Mouse (Mus musculus) stomach, embryonic 15.5 days (tissue): ENCODE measurements around the gene Ntn1. TPM values are rescaled to one million over a fixed set of nuclear protein-coding genes. Genes with fewer than 3 reads are reported as not detected.

ENCODE experiments used
- ATAC-seq: fragments of 200-750 bp; cut with Nextera tagmentation; 2 replicates; pipeline ENCODE4 v1.8.0; 2017; ENCODE audit warnings: low read depth, moderate number of reproducible peaks, moderate TSS enrichment; ENCODE audit not compliant: insufficient read depth, low FRiP score
- H3K27ac ChIP-seq: fragments of 300-500 bp; sonication (generic); 2 replicates; pipeline ENCODE4 v1.5.1; 2015; ENCODE audit warnings: mild to moderate bottlenecking, inconsistent platforms
- H3K27me3 ChIP-seq: fragments of 300-500 bp; sonication (generic); replicated peaks from 2 replicates; pipeline ENCODE4 v1.6.1; 2015; ENCODE audit warnings: inconsistent platforms
- H3K36me3 ChIP-seq: fragments of 300-500 bp; sonication (generic); 2 replicates; pipeline ENCODE4 v1.6.1; 2015; ENCODE audit warnings: inconsistent platforms
- H3K4me1 ChIP-seq: fragments of 300-500 bp; sonication (generic); 2 replicates; pipeline ENCODE4 v1.6.1; 2015; ENCODE audit warnings: inconsistent platforms
- H3K4me2 ChIP-seq: fragments of 300-500 bp; sonication (generic); 2 replicates; pipeline ENCODE4 v1.6.1; 2015; ENCODE audit warnings: mild to moderate bottlenecking, inconsistent platforms
- H3K4me3 ChIP-seq: fragments of 300-500 bp; sonication (generic); replicated peaks from 2 replicates; pipeline ENCODE4 v1.5.1; 2015; ENCODE audit warnings: inconsistent platforms
- H3K9ac ChIP-seq: fragments of 300-500 bp; sonication (generic); 2 replicates; pipeline ENCODE4 v1.6.1; 2015; ENCODE audit warnings: inconsistent platforms
- H3K9me3 ChIP-seq: fragments of 300-500 bp; sonication (generic); 2 replicates; pipeline ENCODE4 v1.6.1; 2016; ENCODE audit warnings: inconsistent platforms
- whole genome bisulfite sequencing: fragments of 180-500 bp; shearing (Covaris S2); methylation state at CpG from one replicate; pipeline ENCODE4 v1.1.7; 2015; 5-methylcytosine and 5-hydroxymethylcytosine counted together
- polyA plus RNA-seq: library from polyadenylated mRNA; unstranded; fragments of >200 nt; fragmentation: Nextera tagmentation; extraction: Ambion mirVana; gene quantifications from 2 replicates; pipeline ENCODE4 v1.2.1, GENCODE M21; 2015

The Ntn1 gene
- polyA plus RNA-seq, 1 experiment from 2014 or later: 16.1 TPM

- 60% methylated on average over 4 of the region's 4 CpGs for WGBS
- peak overlapping the region; percentile 63 for H3K27ac ChIP-seq
- H3K36me3 ChIP-seq: no peaks in the 10 kb centered on the region
- H3K4me2 ChIP-seq: peak overlapping the region; percentile 97
- H3K9ac ChIP-seq: peak overlapping the region; percentile 55; the same call in 1 of the 2 replicates
- peak overlapping the region; percentile 72 for H3K4me3 ChIP-seq
- peaks cover 41% of the 10 kb centered on the region for H3K27me3 ChIP-seq
- H3K4me1 ChIP-seq: peaks cover 29% of the 10 kb centered on the region
- ATAC-seq: no peak
- no peaks in the 10 kb centered on the region for H3K9me3 ChIP-seq
Observed at GRCm38 (mm10) chr11:68387441-68387760, 13.2 kb downstream of the Ntn1 start.

GRCm38 (mm10) chr11:68386589-68387440, 13.8 kb downstream of the Ntn1 start:
- Histone ChIP-seq H3K27me3 (peaks cover 38% of the 10 kb centered on the region), H3K36me3 (no peaks in the 10 kb centered on the region), H3K9me3 (no peaks in the 10 kb centered on the region), H3K9ac (peak overlapping the region; percentile 55), H3K27ac (peak overlapping the region; percentile 63), H3K4me3 (peak overlapping the region; percentile 72), H3K4me1 (peaks cover 29% of the 10 kb centered on the region), H3K4me2 (peak overlapping the region; percentile 97)
- WGBS: 2% methylated on average over 67 of the region's 90 CpGs
- peak; percentile 54; the same call in 1 of the 2 replicates for ATAC-seq

DNA sequence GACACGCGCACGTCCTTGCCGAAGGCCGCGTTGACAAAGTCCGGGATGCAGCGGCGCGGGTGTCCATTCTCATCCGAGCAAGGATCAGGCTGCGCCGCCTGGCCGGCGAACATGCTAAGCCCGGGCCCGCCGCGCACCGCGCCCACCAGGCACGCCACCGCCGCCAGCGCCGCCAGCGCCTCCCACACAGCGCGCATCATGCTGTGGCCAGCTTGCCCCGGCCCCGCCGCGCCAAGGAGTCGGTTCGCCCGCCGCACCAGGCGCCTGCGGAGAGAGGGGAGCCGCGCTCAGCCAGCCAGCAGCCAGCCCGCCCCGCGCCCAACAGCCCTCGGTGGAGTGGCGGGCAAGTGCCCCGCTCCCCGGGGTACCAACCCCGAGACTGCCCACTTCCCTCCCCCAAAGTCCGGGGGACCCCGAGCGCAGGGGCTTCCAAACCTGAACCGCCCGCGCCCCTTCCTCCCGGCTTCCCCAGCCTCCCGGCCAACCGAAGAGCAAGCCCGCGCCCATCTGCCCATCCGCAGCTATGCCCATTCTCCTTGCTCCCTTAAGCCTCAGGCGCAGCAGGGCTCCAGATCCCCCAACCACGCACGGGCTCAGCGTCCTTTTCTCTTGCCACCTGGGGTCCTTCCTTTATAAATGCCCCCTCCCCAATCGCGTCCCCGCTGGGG, 14.6 kb downstream of the Ntn1 start:
- under 1% methylated on average over 67 of the region's 68 CpGs for WGBS
- Histone ChIP-seq H3K4me1 (peaks cover 27% of the 10 kb centered on the region), H3K27ac (peak overlapping the region; percentile 63), H3K4me3 (peak overlapping the region; percentile 72), H3K4me2 (peak overlapping the region; percentile 97), H3K27me3 (peaks cover 32% of the 10 kb centered on the region), H3K9ac (peak overlapping the region; percentile 55), H3K36me3 (no peaks in the 10 kb centered on the region), H3K9me3 (no peaks in the 10 kb centered on the region)
- ATAC-seq: no peak

DNA sequence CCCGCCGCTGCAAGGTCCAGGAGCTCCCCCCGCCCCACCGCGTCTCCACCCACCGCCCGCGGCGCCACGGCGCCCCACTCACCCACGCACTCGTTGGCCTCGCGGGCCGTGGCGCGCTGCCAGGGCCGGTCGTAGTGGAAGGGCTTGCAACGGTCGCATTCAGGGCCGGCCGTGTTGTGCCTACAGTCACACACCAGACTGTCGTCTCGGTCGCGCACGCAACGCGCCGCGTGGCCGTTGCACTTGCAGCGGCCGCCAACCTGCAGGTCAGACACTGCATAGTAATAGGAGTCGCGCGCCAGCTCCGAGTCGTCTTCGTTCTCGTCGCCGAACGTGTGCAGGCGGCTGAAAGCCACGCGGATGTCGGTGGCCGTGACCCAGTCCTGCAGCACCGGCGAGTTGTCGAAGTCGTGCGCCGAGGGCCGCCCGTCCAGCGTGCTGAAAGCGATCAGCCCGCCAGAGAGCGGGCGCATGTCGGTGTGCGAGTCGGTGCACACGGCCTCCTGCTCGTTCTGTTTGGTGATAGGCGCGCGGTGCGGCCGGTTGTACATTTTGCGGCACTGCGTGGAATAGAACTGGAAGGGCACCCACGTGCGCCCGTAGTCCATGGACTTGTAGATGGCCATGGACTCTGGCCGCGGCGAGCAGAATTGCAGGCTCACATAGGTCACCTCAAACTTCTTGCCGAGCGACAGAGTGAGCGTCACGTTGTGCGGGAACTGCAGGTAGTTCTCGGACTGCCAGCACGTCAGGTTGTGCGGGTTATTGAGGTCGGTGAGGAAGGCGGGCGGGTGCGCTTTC, 15.4 kb downstream of the Ntn1 start:
- H3K4me1 ChIP-seq: peaks cover 26% of the 10 kb centered on the region
- H3K9ac ChIP-seq: peak overlapping the region; percentile 55
- H3K36me3 ChIP-seq: no peaks in the 10 kb centered on the region
- peaks cover 25% of the 10 kb centered on the region for H3K27me3 ChIP-seq
- peak overlapping the region; percentile 72 for H3K4me3 ChIP-seq
- H3K9me3 ChIP-seq: no peaks in the 10 kb centered on the region
- H3K27ac ChIP-seq: no peak overlapping the region
- no peak for ATAC-seq
- peak overlapping the region; percentile 97 for H3K4me2 ChIP-seq
- under 1% methylated on average over 93 of the region's 94 CpGs for WGBS

GRCm38 (mm10) chr11:68384592-68385020, 16.0 kb downstream of the Ntn1 start:
- Histone ChIP-seq H3K27ac (no peak overlapping the region), H3K4me2 (peak overlapping the region; percentile 97), H3K27me3 (peaks cover 25% of the 10 kb centered on the region), H3K4me1 (peaks cover 26% of the 10 kb centered on the region), H3K36me3 (no peaks in the 10 kb centered on the region), H3K9ac (peak overlapping the region; percentile 55; the same call in 1 of the 2 replicates), H3K4me3 (peak overlapping the region; percentile 72), H3K9me3 (no peaks in the 10 kb centered on the region)
- ATAC-seq: no peak
- 5% methylated on average over 27 of the region's 27 CpGs for WGBS

GRCm38 (mm10) chr11:68384131-68384530, 16.5 kb downstream of the Ntn1 start:
- ATAC-seq: no peak
- H3K4me1 ChIP-seq: peaks cover 29% of the 10 kb centered on the region
- no peaks in the 10 kb centered on the region for H3K9me3 ChIP-seq
- no peak overlapping the region for H3K9ac ChIP-seq
- H3K36me3 ChIP-seq: no peaks in the 10 kb centered on the region
- no peak overlapping the region for H3K27ac ChIP-seq
- H3K4me2 ChIP-seq: peak overlapping the region; percentile 97
- peaks cover 25% of the 10 kb centered on the region for H3K27me3 ChIP-seq
- WGBS: 27% methylated on average over 12 of the region's 12 CpGs
- peak overlapping the region; percentile 72 for H3K4me3 ChIP-seq

- Histone ChIP-seq H3K27ac (no peak overlapping the region), H3K4me3 (peak overlapping the region; percentile 72), H3K36me3 (no peaks in the 10 kb centered on the region), H3K9ac (no peak overlapping the region), H3K27me3 (peaks cover 25% of the 10 kb centered on the region), H3K4me1 (peaks cover 29% of the 10 kb centered on the region), H3K9me3 (no peaks in the 10 kb centered on the region), H3K4me2 (peak overlapping the region; percentile 97)
- WGBS: 41% methylated on average over 10 of the region's 10 CpGs
- no peak for ATAC-seq
Observed at GRCm38 (mm10) chr11:68383519-68383918, 17.1 kb downstream of the Ntn1 start.

DNA sequence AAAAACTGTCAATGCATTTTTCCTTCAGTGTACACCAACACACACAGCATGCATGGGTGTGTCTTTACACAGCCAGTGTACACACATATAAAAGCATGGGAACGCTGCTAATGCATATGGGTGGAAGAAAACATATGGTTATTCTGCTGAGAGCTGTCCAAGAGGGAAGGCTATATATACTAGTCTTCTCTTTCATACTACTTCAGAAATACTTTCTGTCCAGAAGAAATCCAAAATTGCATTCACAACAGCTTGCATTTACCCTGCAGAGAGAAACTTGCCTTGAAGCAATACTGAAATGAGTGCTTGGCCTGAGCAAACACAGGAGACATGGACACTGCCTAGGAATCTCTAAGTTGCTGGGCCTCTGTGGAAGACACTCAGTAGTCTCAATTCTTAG, 18.8 kb downstream of the Ntn1 start:
- no peak overlapping the region for H3K4me2 ChIP-seq
- 62% methylated on average over 1 of the region's 1 CpGs for WGBS

DNA sequence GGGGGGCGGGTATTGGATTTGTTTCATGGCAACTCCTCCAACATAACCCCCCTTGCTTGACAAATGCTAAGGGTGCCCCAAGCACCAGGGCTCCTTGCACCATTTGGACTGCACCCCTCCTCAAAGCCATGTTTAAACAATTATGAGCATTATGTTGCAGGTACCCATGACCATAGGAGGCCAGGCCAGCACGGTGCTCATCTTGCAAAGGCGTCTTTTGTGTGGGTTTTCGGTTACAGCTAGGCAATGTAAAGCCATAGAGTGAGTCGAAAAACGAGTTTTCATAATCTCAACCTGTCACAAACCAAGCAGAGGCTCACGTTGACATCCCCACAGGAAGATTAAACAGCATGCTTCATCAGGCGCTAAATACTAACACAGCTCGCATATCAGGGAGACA, 19.3 kb downstream of the Ntn1 start:
- H3K4me2 ChIP-seq: no peak overlapping the region
- no peak overlapping the region for H3K27ac ChIP-seq
- no peak overlapping the region for H3K9ac ChIP-seq
- peaks cover 25% of the 10 kb centered on the region for H3K4me1 ChIP-seq
- H3K36me3 ChIP-seq: no peaks in the 10 kb centered on the region
- H3K27me3 ChIP-seq: peaks cover 24% of the 10 kb centered on the region
- no peak for ATAC-seq
- no peaks in the 10 kb centered on the region for H3K9me3 ChIP-seq
- 71% methylated on average over 9 of the region's 9 CpGs for WGBS
- H3K4me3 ChIP-seq: no peak overlapping the region

More for the DNA sequence above, 18.8 kb downstream of the Ntn1 start:
- H3K9ac ChIP-seq: no peak overlapping the region
- H3K36me3 ChIP-seq: no peaks in the 10 kb centered on the region
- ATAC-seq: no peak
- H3K27ac ChIP-seq: no peak overlapping the region
- no peak overlapping the region for H3K4me3 ChIP-seq
- H3K27me3 ChIP-seq: peaks cover 25% of the 10 kb centered on the region
- no peaks in the 10 kb centered on the region for H3K9me3 ChIP-seq
- H3K4me1 ChIP-seq: peaks cover 25% of the 10 kb centered on the region

DNA sequence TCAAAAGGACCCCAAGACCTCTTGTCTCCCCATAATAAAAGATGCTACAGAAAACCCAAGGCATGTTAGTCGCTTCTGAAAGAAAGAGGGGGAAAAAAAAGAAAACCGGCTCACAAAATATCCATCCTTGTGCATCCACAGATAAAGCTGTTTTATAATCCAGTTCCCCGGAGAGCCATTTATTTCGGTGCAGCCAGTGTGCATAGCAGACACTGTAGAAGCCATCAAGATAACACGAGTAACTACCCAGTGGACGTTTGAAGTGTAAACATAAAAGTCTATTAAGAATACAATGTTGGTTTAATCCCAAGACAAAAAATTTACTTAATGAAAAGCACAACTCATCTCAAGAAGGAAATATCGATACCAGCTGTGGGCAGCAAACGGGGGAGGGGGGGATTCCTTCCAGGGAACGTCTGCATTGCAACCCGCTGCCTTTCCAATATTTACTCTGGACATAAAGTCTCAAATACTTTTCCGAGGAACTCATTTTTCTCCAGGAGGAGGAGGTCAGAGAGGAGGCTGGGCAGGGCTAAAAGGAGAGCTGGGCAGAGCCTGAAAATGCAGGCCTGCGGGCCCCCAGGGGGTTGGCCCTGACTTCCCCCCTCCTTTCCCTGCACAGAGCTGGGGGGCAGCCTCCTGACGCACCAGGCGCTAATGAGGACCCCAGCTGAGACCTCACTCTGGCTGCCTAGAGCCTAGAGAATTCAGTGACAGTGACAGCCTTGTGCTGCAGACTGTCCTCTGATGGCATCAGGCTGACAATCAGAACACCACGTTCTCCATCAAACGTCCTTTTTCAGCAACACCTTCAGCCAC, 21.5 kb downstream of the Ntn1 start:
- peaks cover 8% of the 10 kb centered on the region; the same call in 1 of the 2 replicates for H3K27me3 ChIP-seq
- H3K36me3 ChIP-seq: no peaks in the 10 kb centered on the region
- no peak overlapping the region for H3K9ac ChIP-seq
- H3K4me2 ChIP-seq: peak overlapping the region; percentile 34; the same call in 1 of the 2 replicates
- ATAC-seq: no peak
- H3K9me3 ChIP-seq: no peaks in the 10 kb centered on the region
- peak overlapping the region; percentile 78 for H3K27ac ChIP-seq
- WGBS: 7% methylated on average over 16 of the region's 16 CpGs
- no peak overlapping the region for H3K4me3 ChIP-seq
- peaks cover 7% of the 10 kb centered on the region for H3K4me1 ChIP-seq

DNA sequence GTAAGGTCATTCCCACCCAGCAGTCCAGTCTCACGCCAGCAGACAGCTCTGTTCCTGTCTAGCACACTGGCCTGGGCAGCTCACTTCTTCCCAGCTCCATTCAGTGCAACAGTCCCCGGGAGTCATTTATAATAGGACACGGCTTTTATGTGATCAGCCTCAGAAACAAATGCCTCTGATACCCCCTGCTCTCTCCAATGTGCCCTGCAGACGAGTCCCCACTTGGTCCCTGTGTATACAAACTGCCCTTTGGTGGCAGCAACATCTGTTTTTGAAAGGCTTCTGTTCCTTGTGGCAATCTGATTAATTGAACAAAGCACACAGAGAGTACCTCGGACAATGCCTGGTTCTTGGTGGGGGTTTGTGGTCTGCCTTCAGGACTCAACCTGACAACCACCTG, 22.2 kb downstream of the Ntn1 start:
- ATAC-seq: no peak; the same call in 1 of the 2 replicates

More for the DNA sequence above, 22.2 kb downstream of the Ntn1 start:
- Histone ChIP-seq H3K4me1 (peaks cover 7% of the 10 kb centered on the region), H3K4me2 (no peak overlapping the region), H3K9ac (no peak overlapping the region), H3K36me3 (no peaks in the 10 kb centered on the region), H3K9me3 (no peaks in the 10 kb centered on the region), H3K4me3 (no peak overlapping the region), H3K27ac (peak overlapping the region; percentile 78; the same call in 1 of the 2 replicates), H3K27me3 (peaks cover 6% of the 10 kb centered on the region; the same call in 1 of the 2 replicates)
- 28% methylated on average over 5 of the region's 5 CpGs for WGBS
